1 mouse cellular context compared by ENCODE assay signal in the genomic region with DNA sequence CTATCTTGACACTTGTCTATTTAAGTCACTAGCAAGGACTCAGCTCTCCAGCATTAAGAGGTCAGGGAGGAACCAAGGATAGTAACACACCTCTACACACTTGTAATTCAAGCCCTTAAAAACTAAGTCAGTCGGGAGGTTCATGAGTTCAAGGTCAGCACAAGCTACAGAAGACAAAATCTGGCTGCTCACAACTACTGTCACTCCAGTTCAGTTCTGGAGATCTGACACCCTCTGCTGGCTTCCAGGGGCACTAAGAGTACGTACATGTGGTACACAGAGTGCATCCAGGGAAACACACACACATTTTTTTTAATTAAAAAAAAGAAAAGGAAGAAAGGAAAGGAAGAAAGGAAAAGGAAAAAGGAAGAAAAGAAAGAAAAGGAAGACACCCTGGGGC.
A peak's percentile ranks its signal among the peaks of the same experiment; 100 is the strongest.
TF ChIP-seq lines count a peak whose summit lies in the region.

No protein-coding gene starts in this region.

TF ChIP-seq in CH12.LX, 34 proteins besides CTCF, POLR2A, EP300 and RAD21:
- TF ChIP-seq SMC3 (IDR thresholded peaks at IDR 0.05; ENCODE audit: low read depth, low read length), result peak; percentile 43
- TF ChIP-seq RCOR1 (conservative IDR thresholded peaks at IDR 0.05; ENCODE audit: low read depth, low read length), result no peak
